Mouse (Mus musculus) thymus, adult 18-20 months (tissue): ENCODE measurements around the gene 1110051M20Rik.
A peak's percentile ranks its signal among the peaks of the same experiment; 100 is the strongest.
"Not testable (repeated sequence)": the region's sequence is repeated elsewhere in the genome, so short reads cannot be mapped to it uniquely, and the experiment has no call there.

Experiments
- DNase-seq, 2 experiments: peaks; one replicate each; pipeline ENCODE4 v3.0.0; 2022; ENCODE audit warnings: mixed read lengths in 2 of 2

Gene 1110051M20Rik

GRCm38 (mm10) chr2:91444286-91444892 is at the start of gene 1110051M20Rik:
TSS of gene 1110051M20Rik (minus strand) at chr2:91444704.
- DNase-seq: peak; percentile 59 to 68

- DNase-seq: no peak
These were observed 49.5 kb upstream of the 1110051M20Rik start for GRCm38 (mm10) chr2:91493981-91494380.

- DNase-seq: no peak
These were observed 47.6 kb upstream of the 1110051M20Rik start for GRCm38 (mm10) chr2:91492071-91492635.

GRCm38 (mm10) chr2:91487295-91487694 is 42.8 kb upstream of the 1110051M20Rik start:
- not testable (repeated sequence) for DNase-seq

GRCm38 (mm10) chr2:91485256-91485655 is 40.8 kb upstream of the 1110051M20Rik start:
- no peak for DNase-seq

- no peak for DNase-seq
These were observed 40.2 kb upstream of the 1110051M20Rik start for GRCm38 (mm10) chr2:91484698-91485097.

GRCm38 (mm10) chr2:91480805-91481514 is 36.5 kb upstream of the 1110051M20Rik start:
- no peak for DNase-seq

- no peak for DNase-seq
These were observed 35.9 kb upstream of the 1110051M20Rik start for GRCm38 (mm10) chr2:91480399-91480801.

GRCm38 (mm10) chr2:91476841-91477240 is 32.3 kb upstream of the 1110051M20Rik start:
- DNase-seq: no peak

GRCm38 (mm10) chr2:91476251-91476661 is 31.8 kb upstream of the 1110051M20Rik start:
- no peak for DNase-seq

GRCm38 (mm10) chr2:91475791-91476190 is 31.3 kb upstream of the 1110051M20Rik start:
- no peak for DNase-seq

GRCm38 (mm10) chr2:91474358-91474757 is 29.9 kb upstream of the 1110051M20Rik start:
- DNase-seq: no peak

- DNase-seq: no peak
These were observed 25.6 kb upstream of the 1110051M20Rik start for GRCm38 (mm10) chr2:91470055-91470647.

GRCm38 (mm10) chr2:91467613-91468012 is 23.1 kb upstream of the 1110051M20Rik start:
- no peak for DNase-seq

GRCm38 (mm10) chr2:91465934-91466333 is 21.4 kb upstream of the 1110051M20Rik start:
- DNase-seq: no peak

GRCm38 (mm10) chr2:91462681-91463080 is 18.2 kb upstream of the 1110051M20Rik start:
- DNase-seq: no peak

- DNase-seq: no peak
These were observed 17.7 kb upstream of the 1110051M20Rik start for GRCm38 (mm10) chr2:91462196-91462595.

GRCm38 (mm10) chr2:91461341-91461740 is 16.8 kb upstream of the 1110051M20Rik start:
- DNase-seq: no peak

- no peak for DNase-seq
These were observed 16.3 kb upstream of the 1110051M20Rik start for GRCm38 (mm10) chr2:91460771-91461170.

GRCm38 (mm10) chr2:91460076-91460475 is 15.6 kb upstream of the 1110051M20Rik start:
- DNase-seq: no peak

- DNase-seq: no peak
These were observed 14.3 kb upstream of the 1110051M20Rik start for GRCm38 (mm10) chr2:91458673-91459391.

- DNase-seq: no peak
These were observed 13.8 kb upstream of the 1110051M20Rik start for GRCm38 (mm10) chr2:91458252-91458672.
